In genomic region chr11:69878952-69879351, GRCm38 (mm10) we compare ENCODE assay signal across 13 mouse cellular contexts. TPM values are rescaled to one million over a fixed set of nuclear protein-coding genes. Genes with fewer than 3 reads are reported as not detected.
A peak's percentile ranks its signal among the peaks of the same experiment; 100 is the strongest.
DNase-seq lines count a peak whose midpoint lies in the region; ATAC-seq and TF ChIP-seq lines count a peak whose summit lies in the region.
"Had no signal": no experiment of that assay in that cellular context is flagged by ENCODE, and none has a peak within 500 bp of the region (broad histone marks: within the 10 kb centered on the region; RNA-seq: fewer than 3 reads in every experiment).

No protein-coding gene starts in this region.

- no peaks in the 10 kb centered on the region for H3K36me3 ChIP-seq in erythroblast, embryonic 14.5 days (ENCODE audit: control insufficient read depth)
- H3K36me3 ChIP-seq in kidney, postnatal 0 days (ENCODE audit: insufficient read depth, low read length), result no peaks in the 10 kb centered on the region
- no peaks in the 10 kb centered on the region for H3K36me3 ChIP-seq in kidney, adult 2 months (ENCODE audit: control insufficient read depth, insufficient read depth, low read length)
- no peaks in the 10 kb centered on the region for H3K36me3 ChIP-seq in intestine, embryonic 15.5 days

- no peaks in the 10 kb centered on the region for H3K9me3 ChIP-seq in erythroblast, embryonic 14.5 days (ENCODE audit: control insufficient read depth, low read length)
- no peaks in the 10 kb centered on the region for H3K9me3 ChIP-seq in kidney, postnatal 0 days (replicated peaks; ENCODE audit: low read length)
- no peaks in the 10 kb centered on the region for H3K9me3 ChIP-seq in intestine, embryonic 15.5 days

- WGBS in kidney, postnatal 0 days, result 80% methylated on average over 6 of the region's 6 CpGs
- WGBS in kidney, adult 2 months, result 78% methylated on average over 6 of the region's 6 CpGs
- WGBS in intestine, embryonic 15.5 days, result 88% methylated on average over 6 of the region's 6 CpGs

- no peak overlapping the region for H3K27ac ChIP-seq in kidney, postnatal 0 days
- H3K27ac ChIP-seq in kidney, adult 2 months (ENCODE audit: insufficient read depth, low read depth, low read length), result no peak overlapping the region
- H3K27ac ChIP-seq in intestine, embryonic 15.5 days, result 0 out of 2 replicates have a peak overlapping the region, but pooled peaks have one; percentile 40

- no peak for ATAC-seq in erythroblast, adult 5-6 weeks (replicated peaks; ENCODE audit: low FRiP score, poor library complexity, severe bottlenecking)
- ATAC-seq in kidney, postnatal 0 days (replicated peaks; ENCODE audit: low FRiP score, low read depth), result no peak
- no peak for ATAC-seq in intestine, embryonic 15.5 days
- ATAC-seq in megakaryocyte-erythroid progenitor cell, adult 5-6 weeks (replicated peaks; ENCODE audit: low FRiP score, low TSS enrichment, poor library complexity, severe bottlenecking), result peak; percentile 46

- peak overlapping the region; percentile 59; the same call in 1 of the 2 replicates for H3K9ac ChIP-seq in kidney, postnatal 0 days (ENCODE audit: low read depth, low read length)
- H3K9ac ChIP-seq in intestine, embryonic 15.5 days, result peak overlapping the region; percentile 1; the same call in 1 of the 2 replicates

- H3K4me3 ChIP-seq in erythroblast, embryonic 14.5 days (replicated peaks), result peak overlapping the region; percentile 66
- H3K4me3 ChIP-seq in kidney, postnatal 0 days (replicated peaks; ENCODE audit: low read depth, low read length), result peak overlapping the region; percentile 46
- no peak overlapping the region for H3K4me3 ChIP-seq in kidney, adult 2 months (ENCODE audit: insufficient read depth, low read depth, low read length)
- H3K4me3 ChIP-seq in intestine, embryonic 15.5 days (replicated peaks), result peak overlapping the region; percentile 53

- H3K4me1 ChIP-seq in erythroblast, embryonic 14.5 days (ENCODE audit: control insufficient read depth), result peaks cover 90% of the 10 kb centered on the region
- peaks cover 27% of the 10 kb centered on the region for H3K4me1 ChIP-seq in kidney, postnatal 0 days (replicated peaks; ENCODE audit: insufficient read depth, low read length)
- peaks cover 14% of the 10 kb centered on the region; the same call in 1 of the 2 replicates for H3K4me1 ChIP-seq in kidney, adult 2 months (ENCODE audit: control insufficient read depth, insufficient read depth, low read length)
- H3K4me1 ChIP-seq in intestine, embryonic 15.5 days (replicated peaks), result peaks cover 27% of the 10 kb centered on the region

- no peak for DNase-seq in kidney, postnatal 0 days (ENCODE audit: low spot score)
- DNase-seq in kidney, adult 2 months, result no peak
- DNase-seq in thymus, postnatal 4 days, result no peak
- no peak for DNase-seq in cerebellum, adult 9-10 months
- DNase-seq: embryo, embryonic 11 days; gastrocnemius, postnatal 36 days had no signal

- no peak for TF ChIP-seq CTCF in kidney, postnatal 0 days (IDR thresholded peaks at IDR 0.05; ENCODE audit: low read depth)
- no peak for TF ChIP-seq CTCF in kidney, adult 2 months (conservative IDR thresholded peaks at IDR 0.05; ENCODE audit: insufficient read depth, insufficient read length, low read depth, low read length)

- TF ChIP-seq POLR2A in kidney, adult 2 months (IDR thresholded peaks at IDR 0.05; ENCODE audit: low read depth, low read length), result no peak

- H3K4me2 ChIP-seq in kidney, postnatal 0 days (ENCODE audit: low read length), result peak overlapping the region; percentile 82
- H3K4me2 ChIP-seq in intestine, embryonic 15.5 days (replicated peaks), result peak overlapping the region; percentile 88

- H3K27me3 ChIP-seq in erythroblast, embryonic 14.5 days (ENCODE audit: control insufficient read depth), result peaks cover 13% of the 10 kb centered on the region
- H3K27me3 ChIP-seq in kidney, postnatal 0 days (ENCODE audit: insufficient read depth, low read length), result no peaks in the 10 kb centered on the region
- H3K27me3 ChIP-seq in kidney, adult 2 months (replicated peaks; ENCODE audit: control insufficient read depth, insufficient read depth, low read length), result no peaks in the 10 kb centered on the region
- H3K27me3 ChIP-seq in intestine, embryonic 15.5 days (replicated peaks), result no peaks in the 10 kb centered on the region

RNA-seq across cellular contexts. Expression of gene Tmem95, which starts 1.1 kb away (rescaled TPM):
- polyA plus RNA-seq in erythroblast, embryonic 14.5 days (2012), result not detected in 2 replicates
- total RNA-seq in erythroblast, adult 5-6 weeks (2015; ENCODE audit: low replicate concordance), result not detected in 2 replicates
- total RNA-seq in erythroblast, adult 5-6 weeks (2017; ENCODE audit: low replicate concordance), result not detected in 2 replicates
- not detected in 2 replicates for polyA plus RNA-seq in kidney, postnatal 0 days (2015; fragmentation: Nextera tagmentation; extraction: Ambion mirVana)
- polyA plus RNA-seq in kidney, adult 2 months (2012; rRNA removed), result not detected in 2 replicates
- not detected in 2 replicates for polyA plus RNA-seq in intestine, embryonic 15.5 days (2015; fragmentation: Nextera tagmentation; extraction: Ambion mirVana)
- total RNA-seq in megakaryocyte-erythroid progenitor cell, adult 5-6 weeks (2014; fragmentation: Nextera tagmentation), result not detected in 2 replicates
- not detected in 2 replicates for total RNA-seq in megakaryocyte-erythroid progenitor cell, adult 5-6 weeks (2017)
- total RNA-seq: gastrocnemius, postnatal 36 days; layer of hippocampus, postnatal 10 days had no signal
- polyA plus RNA-seq: brain, embryonic 14.5 days; spleen, adult 2 months had no signal

RNA-seq across cellular contexts. Expression of gene Kctd11, which starts 2.3 kb away (rescaled TPM):
- 0.02 and 0.08 TPM in 2 replicates for polyA plus RNA-seq in erythroblast, embryonic 14.5 days (2012)
- 1.3 and 2.1 TPM in 2 replicates for total RNA-seq in erythroblast, adult 5-6 weeks (2015; ENCODE audit: low replicate concordance)
- total RNA-seq in erythroblast, adult 5-6 weeks (2017; ENCODE audit: low replicate concordance), result 0.42 and 0.77 TPM in 2 replicates
- 7.7 and 7.8 TPM in 2 replicates for polyA plus RNA-seq in kidney, postnatal 0 days (2015; fragmentation: Nextera tagmentation; extraction: Ambion mirVana)
- polyA plus RNA-seq in kidney, adult 2 months (2012; rRNA removed), result 4.8 TPM in 2 replicates
- polyA plus RNA-seq in intestine, embryonic 15.5 days (2015; fragmentation: Nextera tagmentation; extraction: Ambion mirVana), result 5.2 and 5.5 TPM in 2 replicates
- total RNA-seq in megakaryocyte-erythroid progenitor cell, adult 5-6 weeks (2014; fragmentation: Nextera tagmentation), result 0.54 and 0.79 TPM in 2 replicates
- total RNA-seq in megakaryocyte-erythroid progenitor cell, adult 5-6 weeks (2017), result 1.3 TPM in 1 of 2 replicates, not detected in the other

RNA-seq across cellular contexts. Expression of gene Acap1, which starts 16.4 kb away (rescaled TPM):
- 0.23 and 0.37 TPM in 2 replicates for polyA plus RNA-seq in erythroblast, embryonic 14.5 days (2012)
- total RNA-seq in erythroblast, adult 5-6 weeks (2015; ENCODE audit: low replicate concordance), result 9.0 and 15.7 TPM in 2 replicates
- 12.1 and 16.1 TPM in 2 replicates for total RNA-seq in erythroblast, adult 5-6 weeks (2017; ENCODE audit: low replicate concordance)
- 0.33 and 0.48 TPM in 2 replicates for polyA plus RNA-seq in kidney, postnatal 0 days (2015; fragmentation: Nextera tagmentation; extraction: Ambion mirVana)
- polyA plus RNA-seq in kidney, adult 2 months (2012; rRNA removed), result 1.7 and 6.1 TPM in 2 replicates
- polyA plus RNA-seq in intestine, embryonic 15.5 days (2015; fragmentation: Nextera tagmentation; extraction: Ambion mirVana), result 4.8 and 5.9 TPM in 2 replicates
- total RNA-seq in megakaryocyte-erythroid progenitor cell, adult 5-6 weeks (2014; fragmentation: Nextera tagmentation), result 52.7 and 59.4 TPM in 2 replicates
- 40.3 and 55.2 TPM in 2 replicates for total RNA-seq in megakaryocyte-erythroid progenitor cell, adult 5-6 weeks (2017)

RNA-seq across cellular contexts. Expression of gene Tnk1, which starts 20.4 kb away (rescaled TPM):
- polyA plus RNA-seq in erythroblast, embryonic 14.5 days (2012), result 0.94 and 1.1 TPM in 2 replicates
- 15.5 and 19.6 TPM in 2 replicates for total RNA-seq in erythroblast, adult 5-6 weeks (2015; ENCODE audit: low replicate concordance)
- 8.3 and 13.8 TPM in 2 replicates for total RNA-seq in erythroblast, adult 5-6 weeks (2017; ENCODE audit: low replicate concordance)
- polyA plus RNA-seq in kidney, postnatal 0 days (2015; fragmentation: Nextera tagmentation; extraction: Ambion mirVana), result 6.3 and 7.0 TPM in 2 replicates
- polyA plus RNA-seq in kidney, adult 2 months (2012; rRNA removed), result 7.9 and 9.3 TPM in 2 replicates
- 14.4 and 16.4 TPM in 2 replicates for polyA plus RNA-seq in intestine, embryonic 15.5 days (2015; fragmentation: Nextera tagmentation; extraction: Ambion mirVana)
- 0.48 TPM in 1 of 2 replicates, not detected in the other for total RNA-seq in megakaryocyte-erythroid progenitor cell, adult 5-6 weeks (2014; fragmentation: Nextera tagmentation)
- total RNA-seq in megakaryocyte-erythroid progenitor cell, adult 5-6 weeks (2017), result 0.34 TPM in 1 of 2 replicates, not detected in the other
- total RNA-seq: gastrocnemius, postnatal 36 days had no signal

RNA-seq across cellular contexts. Expression of gene 2810408A11Rik, which starts 21.8 kb away (rescaled TPM):
- polyA plus RNA-seq in erythroblast, embryonic 14.5 days (2012), result 0.14 and 0.18 TPM in 2 replicates
- 2.7 TPM in 1 of 2 replicates, not detected in the other for total RNA-seq in erythroblast, adult 5-6 weeks (2015; ENCODE audit: low replicate concordance)
- total RNA-seq in erythroblast, adult 5-6 weeks (2017; ENCODE audit: low replicate concordance), result 6.0 TPM in 1 of 2 replicates, not detected in the other
- polyA plus RNA-seq in kidney, postnatal 0 days (2015; fragmentation: Nextera tagmentation; extraction: Ambion mirVana), result 12.5 and 13.0 TPM in 2 replicates
- polyA plus RNA-seq in kidney, adult 2 months (2012; rRNA removed), result 0.94 and 0.99 TPM in 2 replicates
- 7.7 and 7.9 TPM in 2 replicates for polyA plus RNA-seq in intestine, embryonic 15.5 days (2015; fragmentation: Nextera tagmentation; extraction: Ambion mirVana)
- total RNA-seq in megakaryocyte-erythroid progenitor cell, adult 5-6 weeks (2014; fragmentation: Nextera tagmentation), result 2.4 and 4.0 TPM in 2 replicates
- total RNA-seq in megakaryocyte-erythroid progenitor cell, adult 5-6 weeks (2017), result 3.4 and 4.1 TPM in 2 replicates
